Mouse (Mus musculus) CD4-positive, CD25-positive, alpha-beta regulatory T cell, adult 4 months (primary cell): ENCODE measurements around the gene Fam205a1. TPM values are rescaled to one million over a fixed set of nuclear protein-coding genes. Genes with fewer than 3 reads are reported as not detected.
"Not testable (repeated sequence)": the region's sequence is repeated elsewhere in the genome, so short reads cannot be mapped to it uniquely, and the experiment has no call there.

Experiments
- ATAC-seq: one replicate; pipeline ENCODE4 v1.8.0; 2017
- polyA plus RNA-seq, 2 experiments: library from polyadenylated mRNA; unstranded; fragments of 100-300 nt; shearing (Covaris generic); gene quantifications; one replicate each; pipeline ENCODE4 v1.2.1; 2017

Gene Fam205a1
- not detected for polyA plus RNA-seq

DNA sequence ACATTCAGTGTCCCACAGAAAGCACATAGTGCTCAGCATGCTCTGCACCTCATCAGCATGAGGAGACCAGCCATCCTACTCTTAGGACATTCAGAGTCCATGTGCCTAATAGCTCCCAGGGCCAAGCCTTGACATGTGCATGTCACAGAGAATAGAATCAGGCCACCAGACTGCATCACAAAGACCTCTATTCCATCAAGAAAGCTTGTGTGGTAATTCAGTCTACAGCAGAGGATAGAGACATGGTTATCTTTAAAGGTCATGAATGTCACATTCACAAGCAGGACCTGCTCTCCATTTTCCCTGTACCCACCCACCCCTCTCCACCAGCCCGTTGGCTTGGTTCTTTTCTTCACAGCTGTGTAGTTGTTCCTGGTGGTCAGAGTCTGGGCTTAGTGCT is at the start of gene Fam205a1:
Gene Fam205a1 (minus strand): TSS at position 101 of the 400 bp plus-strand sequence.
- not testable (repeated sequence) for ATAC-seq

DNA sequence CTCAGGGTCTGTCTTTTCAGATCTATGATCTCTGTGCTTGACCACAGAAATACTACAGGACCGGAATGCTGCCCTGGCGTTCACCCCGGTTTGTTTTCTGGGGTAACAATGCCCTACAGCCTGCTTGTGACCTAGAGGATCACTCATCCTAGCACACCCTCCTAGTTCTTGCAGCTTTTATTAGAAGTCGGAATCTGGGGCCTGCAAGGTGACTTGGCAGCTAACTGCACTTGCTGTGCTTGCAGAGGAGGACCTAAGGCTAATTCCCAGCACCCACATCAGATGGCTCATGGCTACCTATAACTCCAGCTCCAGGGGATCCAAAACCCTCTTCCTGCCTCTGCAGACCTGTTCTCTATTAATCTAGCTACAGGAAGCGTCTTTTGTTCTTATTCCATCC is 49.0 kb upstream of the Fam205a1 start:
- no peak for ATAC-seq

DNA sequence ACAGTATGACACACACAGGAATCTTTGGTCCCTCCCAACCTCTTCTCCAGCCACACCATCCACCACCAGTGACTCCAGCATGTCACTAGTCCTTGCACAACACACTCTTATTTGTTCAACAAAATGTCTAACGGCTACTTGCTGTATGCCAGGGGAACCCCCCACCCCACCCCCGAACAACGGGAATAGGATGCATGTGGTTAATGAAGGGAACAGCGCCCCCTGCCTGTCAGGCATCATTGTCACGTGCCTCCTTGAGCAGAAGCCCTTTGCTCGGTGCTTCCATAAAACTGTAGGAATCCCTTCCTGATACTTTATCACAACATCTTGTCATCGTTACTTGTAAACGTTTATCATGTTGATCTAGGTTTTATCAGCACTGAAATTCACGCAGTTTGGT is 48.5 kb upstream of the Fam205a1 start:
- no peak for ATAC-seq

DNA sequence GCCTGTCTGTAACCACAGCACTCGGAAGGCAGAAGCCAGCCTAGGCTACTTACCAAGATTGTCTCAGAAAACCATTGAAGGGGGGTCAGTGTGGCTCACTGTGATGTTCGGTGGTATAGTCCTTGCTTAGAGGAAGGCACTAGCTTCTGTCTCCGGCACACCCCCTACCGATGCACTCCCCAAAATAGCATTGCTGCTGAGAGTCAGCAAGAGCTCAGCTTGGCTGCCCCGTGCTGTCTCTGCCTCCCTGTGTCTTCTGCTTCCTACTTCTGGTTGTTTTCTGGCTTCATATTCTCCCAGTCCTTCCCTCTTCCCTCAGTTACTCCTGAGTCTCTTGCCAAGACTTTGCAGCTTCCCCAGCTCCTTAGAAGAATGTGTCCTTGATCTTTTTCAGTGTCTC is 47.2 kb upstream of the Fam205a1 start:
- no peak for ATAC-seq

GRCm38 (mm10) chr4:42898914-42899313 is 45.2 kb upstream of the Fam205a1 start:
- no peak for ATAC-seq

DNA sequence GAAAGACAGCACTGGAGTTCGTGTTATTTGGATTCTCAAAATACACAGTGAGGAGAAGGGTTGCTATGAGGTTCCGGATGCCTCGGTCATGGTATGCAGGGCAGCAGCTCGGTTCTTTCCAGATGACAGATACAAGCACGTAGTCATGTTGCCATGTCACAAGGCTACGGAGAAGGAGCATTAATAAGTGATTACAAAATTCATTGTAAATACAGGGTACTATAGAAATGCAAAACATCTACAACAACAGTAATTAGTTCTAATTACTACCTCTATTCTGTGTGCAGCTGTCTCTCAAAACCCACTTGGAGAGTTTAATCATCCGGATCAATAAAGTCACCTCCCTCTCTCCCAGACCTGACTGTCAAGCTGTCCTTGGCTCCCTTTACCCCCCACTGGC is 41.4 kb upstream of the Fam205a1 start:
- no peak for ATAC-seq

- no peak for ATAC-seq
Measured at GRCm38 (mm10) chr4:42891176-42891575, 37.5 kb upstream of the Fam205a1 start.

- no peak for ATAC-seq
Measured at GRCm38 (mm10) chr4:42888806-42889205, 35.1 kb upstream of the Fam205a1 start.

DNA sequence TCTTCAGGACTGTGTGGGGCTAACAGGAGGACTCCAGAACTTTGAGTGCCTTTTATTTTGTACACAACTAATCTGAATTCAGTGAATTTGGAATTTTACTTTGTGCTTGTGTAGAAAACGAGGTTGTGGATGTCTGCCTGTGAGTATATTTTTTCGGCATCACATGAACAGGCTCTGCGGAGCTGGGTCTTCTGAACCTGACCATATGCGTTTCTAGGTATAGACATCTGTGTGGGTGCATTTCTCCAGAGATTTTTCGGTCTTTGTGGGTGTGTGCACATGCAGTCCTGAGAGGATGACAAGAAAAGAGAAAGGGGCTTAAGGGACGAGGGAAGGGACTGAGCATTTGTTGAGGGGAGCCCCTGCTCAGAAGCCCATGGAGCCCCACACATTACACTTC is 33.2 kb upstream of the Fam205a1 start:
- ATAC-seq = no peak

DNA sequence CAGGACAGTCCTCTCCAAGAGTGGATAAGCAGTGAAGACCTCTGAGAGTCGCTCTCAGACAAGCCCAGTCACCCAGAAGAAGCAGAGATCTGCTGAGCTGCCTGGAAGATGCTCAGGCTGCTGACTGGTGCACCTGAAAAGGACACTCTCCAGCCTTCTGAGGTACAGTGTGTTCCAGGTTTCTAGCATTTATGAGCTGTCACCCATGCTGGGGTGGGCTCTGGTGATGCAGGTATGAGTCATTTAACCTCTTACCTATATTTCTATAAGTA is 26.9 kb upstream of the Fam205a1 start:
- no peak for ATAC-seq

DNA sequence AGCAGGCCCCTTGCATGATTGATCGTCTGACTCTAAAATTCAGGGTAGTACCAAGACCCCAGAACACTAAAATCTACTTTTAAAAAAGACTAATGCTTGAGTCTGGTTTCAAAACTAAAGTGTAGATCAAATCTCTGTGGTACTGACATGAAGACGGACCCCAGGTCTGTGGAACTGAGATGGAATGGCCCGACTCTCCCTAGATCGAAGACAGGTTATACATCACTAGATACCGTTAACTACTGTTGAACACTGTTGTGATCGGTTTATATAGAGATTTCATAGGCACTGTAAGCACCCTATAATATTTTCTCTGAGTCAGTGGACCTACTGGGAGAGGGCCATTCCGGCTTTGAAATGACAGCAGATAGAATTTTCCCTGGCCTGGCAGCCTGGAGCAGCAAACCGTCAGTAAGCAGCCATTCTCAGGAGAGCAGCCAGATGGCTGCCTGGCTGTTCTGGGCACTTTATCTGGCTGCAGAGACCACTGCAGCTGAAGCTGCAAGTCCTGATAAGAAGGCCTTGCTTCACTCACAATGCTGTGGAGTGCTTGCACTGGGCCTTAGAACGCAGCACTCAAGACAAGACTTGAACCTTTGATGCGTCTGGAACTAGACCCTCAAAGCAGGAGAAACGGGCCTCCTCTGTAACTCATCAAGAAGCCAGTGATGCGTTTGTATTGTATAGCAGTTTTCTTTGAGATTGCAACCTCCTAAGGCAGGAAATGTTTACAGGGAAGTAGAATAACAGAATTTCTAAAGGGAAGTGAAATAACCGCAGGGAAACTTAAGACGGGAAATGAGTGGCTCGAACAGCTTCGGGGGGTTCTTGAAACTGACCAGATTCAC is 26.4 kb upstream of the Fam205a1 start:
- ATAC-seq = no peak

DNA sequence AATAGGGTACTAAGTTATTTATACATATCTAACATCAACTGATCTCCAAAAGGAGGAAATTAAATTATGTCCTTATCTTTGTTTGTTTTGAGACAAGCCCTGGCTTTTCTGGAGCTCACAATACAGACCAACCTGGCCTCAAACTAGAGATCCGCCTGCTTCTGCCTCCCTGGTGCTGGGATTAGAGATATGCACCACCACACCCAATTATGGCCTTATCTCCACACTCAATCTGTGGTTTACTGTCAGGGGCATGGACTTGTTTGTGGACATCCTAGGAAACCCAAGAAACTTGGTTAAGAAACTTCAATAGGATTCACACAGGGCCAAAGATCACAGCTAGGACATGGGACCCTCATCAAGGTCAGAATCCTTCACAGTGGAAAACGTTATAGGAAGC is 24.0 kb upstream of the Fam205a1 start:
- no peak for ATAC-seq

DNA sequence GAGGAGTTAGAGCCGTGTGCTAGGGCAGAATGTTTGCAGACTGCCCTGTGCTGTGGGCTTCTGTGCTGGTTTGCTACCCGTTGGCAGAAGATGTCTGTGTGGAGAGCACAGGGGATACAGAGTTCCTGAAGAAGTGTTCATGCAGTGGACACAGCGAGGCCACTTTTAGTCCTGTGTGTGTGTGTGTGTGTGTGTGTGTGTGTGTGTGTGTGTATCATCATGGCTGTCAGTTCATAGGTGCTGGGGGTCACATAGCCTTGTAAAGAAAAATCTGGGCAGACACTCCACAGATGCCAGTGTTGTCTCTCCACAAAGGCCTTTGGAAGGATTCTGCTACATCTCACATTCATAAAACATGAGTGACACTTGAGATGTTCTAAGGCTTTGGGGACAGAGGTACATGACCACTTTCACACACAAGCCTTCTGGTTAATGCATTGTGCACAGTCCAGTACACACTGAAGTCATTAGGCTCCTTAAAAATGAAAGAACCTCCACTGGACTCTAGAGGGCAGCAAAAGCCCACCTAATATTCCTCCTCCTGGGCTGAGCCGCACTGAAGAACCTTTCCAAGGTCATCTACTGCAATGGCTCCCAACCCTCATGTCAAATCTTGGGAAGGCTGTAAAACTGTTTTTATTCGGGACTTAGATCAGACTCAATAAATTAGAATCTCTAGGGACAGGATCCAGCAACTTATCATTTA is 23.1 kb upstream of the Fam205a1 start:
- peak; percentile 72 for ATAC-seq

DNA sequence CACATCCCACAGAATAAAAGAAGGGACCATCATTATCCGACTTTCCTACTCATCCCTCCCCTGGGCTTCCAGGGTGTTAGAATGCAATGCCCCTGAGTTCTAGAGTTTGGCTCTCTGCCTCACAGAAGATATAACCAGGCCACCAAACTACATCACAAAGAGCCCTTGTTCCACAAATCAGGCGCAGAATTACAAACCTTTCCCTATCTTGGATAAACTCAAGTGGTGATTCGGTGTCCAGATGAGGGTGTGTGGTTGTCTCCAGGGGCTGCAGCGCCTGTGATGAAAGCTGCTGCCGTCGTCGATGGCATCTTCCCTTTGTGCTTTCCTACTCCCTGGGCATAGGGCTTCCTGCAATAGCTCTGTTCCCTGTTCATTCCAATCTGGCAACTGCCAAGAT is 20.4 kb upstream of the Fam205a1 start, which contains the start of gene Fam205c:
Gene Fam205c (minus strand): TSS at position 101 of the 400 bp plus-strand sequence.
- ATAC-seq = no peak

DNA sequence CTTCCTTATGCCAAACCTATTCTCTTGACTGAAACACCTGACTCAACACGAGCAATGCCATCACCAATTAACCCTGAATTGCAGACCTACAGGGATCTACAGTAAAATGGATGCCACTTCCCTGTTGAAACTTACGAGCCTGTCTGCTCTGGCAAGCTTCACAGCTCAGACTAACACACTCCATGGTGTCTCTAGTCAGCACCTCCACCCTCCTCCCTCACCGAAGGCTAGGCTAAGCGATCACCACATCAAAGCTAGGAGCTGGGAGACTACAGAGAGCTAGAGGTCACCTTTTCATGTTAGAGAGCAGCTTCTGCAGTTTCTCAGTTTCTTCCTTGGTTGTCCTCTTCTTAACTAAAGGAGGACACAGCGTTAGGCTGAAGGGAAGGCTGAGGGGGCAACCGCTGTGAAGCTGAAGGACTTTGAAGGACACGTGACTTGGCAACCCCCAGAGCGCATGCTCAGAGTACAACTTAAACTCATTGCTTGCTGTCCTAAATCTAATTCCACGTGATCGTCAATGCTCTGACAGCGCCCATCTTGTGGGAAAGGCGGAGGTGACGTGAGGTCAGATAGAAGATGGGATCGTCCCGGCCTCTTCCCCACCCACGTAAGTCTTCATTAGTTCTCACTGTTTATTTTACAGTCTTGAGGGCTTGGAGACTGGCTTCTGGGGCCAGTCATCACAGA is 19.2 kb upstream of the Fam205a1 start:
- ATAC-seq = no peak

GRCm38 (mm10) chr4:42872151-42872550 is 18.5 kb upstream of the Fam205a1 start:
- ATAC-seq = no peak

DNA sequence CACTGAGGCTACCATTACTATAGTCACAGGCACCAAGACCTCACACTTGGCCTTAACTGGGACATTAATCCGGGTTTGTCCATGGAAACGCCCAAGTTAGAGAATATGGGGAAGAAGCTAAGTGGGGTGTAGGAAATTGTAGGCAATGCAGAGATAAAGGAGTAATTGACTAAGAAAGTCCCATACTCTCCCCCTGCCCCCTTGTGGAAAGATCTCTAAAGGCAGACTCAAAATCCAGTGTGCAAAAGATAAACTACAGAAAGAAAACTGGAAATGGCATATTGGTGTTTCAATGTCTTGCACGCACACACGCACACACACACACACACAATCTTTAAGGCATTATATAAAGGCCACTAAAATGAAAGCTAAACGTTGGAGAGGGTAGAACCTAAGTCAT is 17.1 kb upstream of the Fam205a1 start:
- no peak for ATAC-seq

- no peak for ATAC-seq
Measured at GRCm38 (mm10) chr4:42868193-42868592, 14.5 kb upstream of the Fam205a1 start.

DNA sequence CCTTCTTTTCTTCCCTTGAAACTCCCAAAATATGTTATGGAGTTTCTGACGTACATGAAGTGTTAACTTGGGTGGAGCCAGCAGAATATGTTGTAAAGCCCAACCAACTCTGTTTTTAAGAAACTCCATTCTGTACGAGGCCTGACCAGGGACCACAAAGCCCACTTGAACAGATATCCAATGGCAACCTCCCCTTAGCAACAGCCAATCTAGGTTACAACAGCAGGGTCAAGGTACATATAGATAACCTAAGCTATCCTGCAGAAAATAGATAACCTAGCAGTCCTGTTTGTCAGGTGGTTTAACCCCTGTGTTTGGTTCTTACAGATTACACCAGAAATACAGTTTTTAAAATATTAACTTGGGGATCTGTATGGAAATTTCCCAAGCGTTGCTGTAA is 13.7 kb upstream of the Fam205a1 start:
- no peak for ATAC-seq

GRCm38 (mm10) chr4:42863487-42863886 is 9.8 kb upstream of the Fam205a1 start:
- not testable (repeated sequence) for ATAC-seq

GRCm38 (mm10) chr4:42860483-42860882 is 6.8 kb upstream of the Fam205a1 start:
- not testable (repeated sequence) for ATAC-seq

GRCm38 (mm10) chr4:42856671-42857070 is 3.0 kb upstream of the Fam205a1 start, which contains the start of gene Gm12394:
Gm12394 (minus strand) TSS chr4:42856771.
- not testable (repeated sequence) for ATAC-seq
